Mouse (Mus musculus) hindbrain, postnatal 0 days (tissue): ENCODE data around the gene Fam189a1. TPM values are rescaled to one million over a fixed set of nuclear protein-coding genes. Genes with fewer than 3 reads are reported as not detected.

ENCODE experiments used
- ATAC-seq: fragments of 200-750 bp; cut with Nextera tagmentation; 2 replicates; pipeline ENCODE4 v1.8.0; 2017; ENCODE audit warnings: mild to moderate bottlenecking, moderate TSS enrichment, moderate library complexity
- DNase-seq: peaks from one replicate; pipeline ENCODE4 v3.0.0-alpha.2; 2015; ENCODE audit warnings: low spot score
- H3K27ac ChIP-seq: fragments of 300-500 bp; sonication (generic); 2 replicates; pipeline ENCODE4 v1.5.1; 2014; ENCODE audit warnings: mild to moderate bottlenecking
- H3K27me3 ChIP-seq: fragments of 300-500 bp; sonication (generic); 2 replicates; pipeline ENCODE4 v1.6.1; 2014; ENCODE audit warnings: low read length, mixed read lengths; ENCODE audit not compliant: insufficient read depth
- H3K36me3 ChIP-seq: fragments of 300-500 bp; sonication (generic); 2 replicates; pipeline ENCODE4 v1.6.1; 2014; ENCODE audit warnings: low read length, mixed read lengths; ENCODE audit not compliant: insufficient read depth
- H3K4me1 ChIP-seq: fragments of 300-500 bp; sonication (generic); 2 replicates; pipeline ENCODE4 v1.6.1; 2014; ENCODE audit warnings: antibody characterized with exemption, low read length, mixed read lengths; ENCODE audit not compliant: insufficient read depth
- H3K4me2 ChIP-seq: fragments of 300-500 bp; sonication (generic); 2 replicates; pipeline ENCODE4 v1.6.1; 2014; ENCODE audit warnings: low read depth, mild to moderate bottlenecking, low read length, moderate library complexity, mixed read lengths
- H3K4me3 ChIP-seq: fragments of 300-500 bp; sonication (generic); 2 replicates; pipeline ENCODE4 v1.5.1; 2014; ENCODE audit warnings: low read length
- H3K9ac ChIP-seq: fragments of 300-500 bp; sonication (generic); replicated peaks from 2 replicates; pipeline ENCODE4 v1.6.1; 2014; ENCODE audit warnings: mild to moderate bottlenecking, low read length, moderate library complexity, mixed read lengths
- H3K9me3 ChIP-seq: fragments of 300-500 bp; sonication (generic); 2 replicates; pipeline ENCODE4 v1.6.1; 2016; ENCODE audit warnings: low read length, mixed read lengths
- CTCF ChIP-seq: IDR thresholded peaks from 2 replicates; pipeline ENCODE4 v1.5.1; 2016; ENCODE audit warnings: antibody characterized with exemption, control low read depth, low read depth
- WGBS: fragments of 180-500 bp; shearing (Covaris S2); extraction: QIAGEN DNeasy Blood & Tissue Kit; methylation state at CpG from one replicate; pipeline ENCODE4 v1.1.7; 2014; 5-methylcytosine and 5-hydroxymethylcytosine counted together
- polyA plus RNA-seq: library from polyadenylated mRNA; unstranded; fragments of >200 nt; fragmentation: Nextera tagmentation; extraction: Ambion mirVana; gene quantifications from 2 replicates; pipeline ENCODE4 v1.2.1, GENCODE M21; 2015
- total RNA-seq: library from RNA; depleted of rRNA; stranded (reverse); fragments of >200 nt; gene quantifications from 2 replicates; pipeline ENCODE4 v1.2.3, GENCODE M21; 2014

Gene Fam189a1
- total and polyA plus RNA-seq, 2 experiments from 2014 or later = 16.8 to 28.4 TPM

GRCm38 (mm10) chr7:65049236-65049954, 107.0 kb downstream of the Fam189a1 start:
- Histone ChIP-seq H3K9me3 (no peaks in the 10 kb centered on the region), H3K27me3 (no peaks in the 10 kb centered on the region), H3K36me3 (no peaks in the 10 kb centered on the region), H3K4me1 (0 out of 2 replicates have a peak, but pooled peaks cover 6% of the 10 kb centered on the region), H3K9ac (no peak overlapping the region), H3K27ac (no peak overlapping the region), H3K4me2 (no peak overlapping the region), H3K4me3 (no peak overlapping the region)
- TF ChIP-seq CTCF = no peak
- ATAC-seq (no peak), DNase-seq (no peak)
- WGBS = 87% methylated on average over 18 of the region's 18 CpGs

- ATAC-seq (no peak), DNase-seq (no peak)
- Histone ChIP-seq H3K9ac (no peak overlapping the region), H3K27me3 (no peaks in the 10 kb centered on the region), H3K4me3 (no peak overlapping the region), H3K9me3 (no peaks in the 10 kb centered on the region), H3K4me2 (no peak overlapping the region), H3K4me1 (0 out of 2 replicates have a peak, but pooled peaks cover 6% of the 10 kb centered on the region), H3K27ac (no peak overlapping the region), H3K36me3 (no peaks in the 10 kb centered on the region)
- WGBS = 69% methylated on average over 5 of the region's 5 CpGs
- TF ChIP-seq CTCF = no peak
These were observed 108.7 kb downstream of the Fam189a1 start for GRCm38 (mm10) chr7:65047700-65048099.

GRCm38 (mm10) chr7:65046690-65047089, 109.7 kb downstream of the Fam189a1 start:
- no peak overlapping the region for H3K27ac ChIP-seq
- no peak for TF ChIP-seq CTCF
- no peak overlapping the region for H3K4me2 ChIP-seq
- ATAC-seq (0 out of 2 replicates have a peak, but pooled peaks have one; percentile 30), DNase-seq (no peak)
- H3K4me3 ChIP-seq = no peak overlapping the region
- H3K4me1 ChIP-seq = 0 out of 2 replicates have a peak, but pooled peaks cover 6% of the 10 kb centered on the region
- no peaks in the 10 kb centered on the region for H3K27me3 ChIP-seq
- H3K9me3 ChIP-seq = no peaks in the 10 kb centered on the region
- 50% methylated on average over 4 of the region's 4 CpGs for WGBS
- no peaks in the 10 kb centered on the region for H3K36me3 ChIP-seq
- H3K9ac ChIP-seq = no peak overlapping the region

- Histone ChIP-seq H3K9me3 (no peaks in the 10 kb centered on the region), H3K9ac (no peak overlapping the region), H3K4me2 (no peak overlapping the region), H3K4me3 (no peak overlapping the region), H3K27me3 (no peaks in the 10 kb centered on the region), H3K4me1 (0 out of 2 replicates have a peak, but pooled peaks cover 3% of the 10 kb centered on the region), H3K27ac (no peak overlapping the region), H3K36me3 (no peaks in the 10 kb centered on the region)
- ATAC-seq (0 out of 2 replicates have a peak, but pooled peaks have one; percentile 19), DNase-seq (no peak)
- TF ChIP-seq CTCF = no peak
- 52% methylated on average over 6 of the region's 6 CpGs for WGBS
These were observed 112.1 kb downstream of the Fam189a1 start for GRCm38 (mm10) chr7:65044280-65044679.

- H3K4me1 ChIP-seq = no peaks in the 10 kb centered on the region
- H3K36me3 ChIP-seq = no peaks in the 10 kb centered on the region
- no peak overlapping the region for H3K4me3 ChIP-seq
- 87% methylated on average over 7 of the region's 7 CpGs for WGBS
- no peaks in the 10 kb centered on the region for H3K27me3 ChIP-seq
- no peak overlapping the region for H3K27ac ChIP-seq
- no peak for TF ChIP-seq CTCF
- no peak overlapping the region for H3K9ac ChIP-seq
- ATAC-seq = no peak
- H3K4me2 ChIP-seq = no peak overlapping the region
- no peaks in the 10 kb centered on the region for H3K9me3 ChIP-seq
- no peak for DNase-seq
These were observed 115.3 kb downstream of the Fam189a1 start for GRCm38 (mm10) chr7:65041106-65041505.

- Histone ChIP-seq H3K27me3 (no peaks in the 10 kb centered on the region), H3K4me1 (no peaks in the 10 kb centered on the region), H3K36me3 (no peaks in the 10 kb centered on the region), H3K9me3 (no peaks in the 10 kb centered on the region), H3K4me2 (no peak overlapping the region), H3K27ac (no peak overlapping the region), H3K4me3 (no peak overlapping the region), H3K9ac (no peak overlapping the region)
- DNase-seq = no peak
- no peak for TF ChIP-seq CTCF
- ATAC-seq = no peak
- 77% methylated on average over 7 of the region's 7 CpGs for whole genome bisulfite sequencing
These were observed 124.6 kb downstream of the Fam189a1 start for GRCm38 (mm10) chr7:65031741-65032140.

- H3K27ac ChIP-seq = no peak overlapping the region
- no peaks in the 10 kb centered on the region for H3K4me1 ChIP-seq
- H3K36me3 ChIP-seq = no peaks in the 10 kb centered on the region
- ATAC-seq (no peak), DNase-seq (no peak)
- H3K27me3 ChIP-seq = no peaks in the 10 kb centered on the region
- WGBS = 74% methylated on average over 6 of the region's 6 CpGs
- TF ChIP-seq CTCF = no peak
- no peak overlapping the region for H3K4me2 ChIP-seq
- H3K9ac ChIP-seq = no peak overlapping the region
- H3K9me3 ChIP-seq = no peaks in the 10 kb centered on the region
- H3K4me3 ChIP-seq = no peak overlapping the region
These were observed 125.2 kb downstream of the Fam189a1 start for GRCm38 (mm10) chr7:65031195-65031594.
